Comparison of ENCODE assay signal across 41 mouse cellular contexts in genomic region chr11:32188881-32189280, GRCm38 (mm10). TPM values are rescaled to one million over a fixed set of nuclear protein-coding genes. Genes with fewer than 3 reads are reported as not detected.
"Had no signal": no experiment of that assay in that cellular context is flagged by ENCODE, and none has a peak within 500 bp of the region (broad histone marks: within the 10 kb centered on the region; RNA-seq: fewer than 3 reads in every experiment).

No protein-coding gene starts in this region.

- ATAC-seq: liver, embryonic 12.5 days; liver, postnatal 0 days; lung, postnatal 0 days; midbrain, embryonic 13.5 days; midbrain, embryonic 15.5 days; midbrain, embryonic 16.5 days had no signal

- H3K4me3 ChIP-seq: left cerebral cortex, adult 2 months; limb, embryonic 10.5 days; limb, embryonic 12.5 days; limb, embryonic 13.5 days; limb, embryonic 15.5 days; liver, embryonic 12.5 days; liver, embryonic 13.5 days; liver, embryonic 15.5 days; lung, embryonic 15.5 days; megakaryocyte, embryonic 14.5 days; midbrain, embryonic 10.5 days; midbrain, embryonic 12.5 days; midbrain, embryonic 13.5 days; midbrain, embryonic 15.5 days; myocyte had no signal

- H3K4me2 ChIP-seq: limb, embryonic 12.5 days; limb, embryonic 13.5 days; limb, embryonic 15.5 days; liver, embryonic 11.5 days; liver, embryonic 12.5 days; liver, embryonic 13.5 days; liver, embryonic 15.5 days; lung, embryonic 14.5 days; lung, embryonic 15.5 days; midbrain, embryonic 12.5 days; midbrain, embryonic 13.5 days; midbrain, embryonic 15.5 days had no signal

- H3K36me3 ChIP-seq: limb, embryonic 10.5 days; limb, embryonic 12.5 days; limb, embryonic 13.5 days; limb, embryonic 15.5 days; liver, embryonic 12.5 days; liver, embryonic 13.5 days; liver, embryonic 15.5 days; lung, embryonic 15.5 days; midbrain, embryonic 10.5 days; midbrain, embryonic 12.5 days; midbrain, embryonic 13.5 days; midbrain, embryonic 15.5 days had no signal

- H3K9me3 ChIP-seq: limb, embryonic 10.5 days; limb, embryonic 12.5 days; limb, embryonic 13.5 days; limb, embryonic 15.5 days; liver, embryonic 12.5 days; liver, embryonic 13.5 days; liver, embryonic 15.5 days; lung, embryonic 15.5 days; midbrain, embryonic 10.5 days; midbrain, embryonic 12.5 days; midbrain, embryonic 13.5 days; midbrain, embryonic 15.5 days had no signal

- DNase-seq: left cerebral cortex, postnatal 4 days; liver; liver, embryonic 13.5 days; lung, adult 18-20 months; lung, adult 2 months; lung, embryonic 14.5 days; lung, postnatal 10 days; lung, postnatal 14 days; lung, postnatal 36 days; lung, postnatal 4 days had no signal

- H3K27me3 ChIP-seq: limb, embryonic 12.5 days; limb, embryonic 13.5 days; limb, embryonic 15.5 days; liver, embryonic 13.5 days; liver, embryonic 15.5 days; lung, embryonic 15.5 days; midbrain, embryonic 12.5 days; midbrain, embryonic 13.5 days; midbrain, embryonic 15.5 days had no signal

- H3K9ac ChIP-seq: limb, embryonic 12.5 days; limb, embryonic 13.5 days; limb, embryonic 15.5 days; liver, embryonic 12.5 days; liver, embryonic 13.5 days; liver, embryonic 14.5 days; liver, embryonic 15.5 days; liver, postnatal 0 days; lung, embryonic 14.5 days; lung, embryonic 15.5 days; midbrain, embryonic 12.5 days; midbrain, embryonic 13.5 days; midbrain, embryonic 15.5 days had no signal

- H3K27ac ChIP-seq: left cerebral cortex, adult 2 months; limb, embryonic 10.5 days; limb, embryonic 12.5 days; limb, embryonic 13.5 days; limb, embryonic 15.5 days; liver, embryonic 12.5 days; liver, embryonic 13.5 days; liver, embryonic 14.5 days; liver, embryonic 15.5 days; lung, embryonic 15.5 days; macrophage; midbrain, embryonic 10.5 days; midbrain, embryonic 12.5 days; midbrain, embryonic 13.5 days; midbrain, embryonic 15.5 days had no signal

- H3K4me1 ChIP-seq: limb, embryonic 13.5 days; limb, embryonic 15.5 days; liver, embryonic 12.5 days; liver, embryonic 13.5 days; liver, embryonic 15.5 days; lung, embryonic 15.5 days; megakaryocyte, embryonic 14.5 days; midbrain, embryonic 12.5 days; midbrain, embryonic 13.5 days; midbrain, embryonic 15.5 days had no signal

RNA-seq across cellular contexts. Expression of gene Il9r, which starts 11.2 kb away (rescaled TPM):
- total RNA-seq: left cerebral cortex, adult 2 months; left cerebral cortex, adult 8-10 months; left cerebral cortex, postnatal 10 days; left cerebral cortex, postnatal 14 days; left cerebral cortex, postnatal 25 days; left cerebral cortex, postnatal 36 days; left cerebral cortex, postnatal 4 days; liver, adult 2 months; megakaryocyte, adult 5-6 weeks; megakaryocyte-erythroid progenitor cell, adult 5-6 weeks; midbrain, postnatal 0 days had no signal
- polyA plus RNA-seq: limb, embryonic 10.5 days; limb, embryonic 11.5 days; liver, embryonic 16.5 days; lung, embryonic 14.5 days; macrophage; midbrain, embryonic 10.5 days; midbrain, embryonic 12.5 days; midbrain, embryonic 13.5 days; midbrain, embryonic 15.5 days; midbrain, embryonic 16.5 days; midbrain, postnatal 0 days had no signal

RNA-seq across cellular contexts. Expression of gene Rhbdf1, which starts 33.2 kb away (rescaled TPM):
- total RNA-seq: megakaryocyte, adult 5-6 weeks; megakaryocyte-erythroid progenitor cell, adult 5-6 weeks had no signal
